Mouse (Mus musculus) CH12F3 (cell line): ENCODE data around the gene Cks1brt.
"Not testable (repeated sequence)": the region's sequence is repeated elsewhere in the genome, so short reads cannot be mapped to it uniquely, and the experiment has no call there.

ENCODE experiments used
- in situ Hi-C: fragments of 300-500 bp; cut with MboI; formaldehyde crosslinking; loops from 2 replicates; pipeline ENCODE4 v1.14.3; 2020; ENCODE audit warnings: low sequenced_read_pairs

The Cks1brt gene

GRCm38 (mm10) chr8:85151624-85152023, at the start of gene Cks1brt:
Cks1brt (plus strand) TSS chr8:85151924.
- in situ Hi-C loops: no loop called here

GRCm38 (mm10) chr8:85113241-85113640, 38.5 kb upstream of the Cks1brt start:
- in situ Hi-C loops: no loop called here

- in situ Hi-C loops: no loop called here
Observed at GRCm38 (mm10) chr8:85115501-85115900, 36.2 kb upstream of the Cks1brt start.

- in situ Hi-C loops: no loop called here
Observed at GRCm38 (mm10) chr8:85116984-85117383, 34.7 kb upstream of the Cks1brt start.

GRCm38 (mm10) chr8:85119052-85119981, 32.4 kb upstream of the Cks1brt start:
- in situ Hi-C loops: no loop called here

GRCm38 (mm10) chr8:85120251-85120650, 31.5 kb upstream of the Cks1brt start:
- in situ Hi-C loops: not testable (repeated sequence)

GRCm38 (mm10) chr8:85122995-85123394, 28.7 kb upstream of the Cks1brt start, which contains the start of gene Zfp791:
Zfp791 (minus strand) TSS chr8:85123095.
- in situ Hi-C loops: no loop called here

GRCm38 (mm10) chr8:85123691-85124090, 28.0 kb upstream of the Cks1brt start:
- in situ Hi-C loops: no loop called here

- in situ Hi-C loops: no loop called here
Observed at GRCm38 (mm10) chr8:85132335-85132734, 19.4 kb upstream of the Cks1brt start.

GRCm38 (mm10) chr8:85135690-85136089, 16.0 kb upstream of the Cks1brt start:
- in situ Hi-C loops: not testable (repeated sequence)

- in situ Hi-C loops: no loop called here
Observed at GRCm38 (mm10) chr8:85142516-85142915, 9.2 kb upstream of the Cks1brt start.

GRCm38 (mm10) chr8:85171291-85171690, 19.6 kb downstream of the Cks1brt start:
- in situ Hi-C loops: no loop called here

- in situ Hi-C loops: no loop called here
Observed at GRCm38 (mm10) chr8:85175892-85176291, 24.2 kb downstream of the Cks1brt start.

GRCm38 (mm10) chr8:85192346-85192745, 40.6 kb downstream of the Cks1brt start:
- in situ Hi-C loops: no loop called here

GRCm38 (mm10) chr8:85220220-85220619, 68.5 kb downstream of the Cks1brt start:
- in situ Hi-C loops: no loop called here

GRCm38 (mm10) chr8:85220992-85221391, 69.3 kb downstream of the Cks1brt start:
- in situ Hi-C loops: no loop called here
